Mouse (Mus musculus): ENCODE results near the gene Gm9639.

GRCm38 (mm10) chr10:77811743-77812142, 16.9 kb upstream of the Gm9639 start, which contains the start of gene Gm9507:
- TF ChIP-seq CTCF (IDR thresholded peaks at IDR 0.05; ENCODE audit: control insufficient read depth, insufficient read depth, insufficient replicate concordance, low read depth, low read length) (no peak), POLR2A (IDR thresholded peaks at IDR 0.05; ENCODE audit: control insufficient read depth, low read depth, low read length) (no peak)

Measured in testis, adult 2 months (tissue).